Mouse (Mus musculus) hematopoietic stem cell, adult 5-6 weeks (primary cell): ENCODE data around the gene Hao1. TPM values are rescaled to one million over a fixed set of nuclear protein-coding genes. Genes with fewer than 3 reads are reported as not detected.
A peak's percentile ranks its signal among the peaks of the same experiment; 100 is the strongest.

Source experiments
- ATAC-seq, 2 experiments: fragments of 125-278 bp in 1 of 2; replicated peaks in 1 of 2; 2 replicates each; pipeline ENCODE4 v1.8.0; 2016 to 2017; ENCODE audit warnings: inconsistent platforms in 2 of 2, mild to moderate bottlenecking in 2 of 2, moderate number of reproducible peaks in 2 of 2, low read depth in 1 of 2, moderate TSS enrichment in 1 of 2; ENCODE audit not compliant: low FRiP score in 2 of 2, poor library complexity in 2 of 2, severe bottlenecking in 2 of 2, insufficient read depth in 1 of 2, low TSS enrichment in 1 of 2
- total RNA-seq: library from RNA; stranded (forward); fragments of 172-1452, 232-1000 nt; gene quantifications from 2 replicates; pipeline ENCODE4 v1.2.3, GENCODE M21; 2017

The Hao1 gene
- total RNA-seq, 1 experiment from 2014 or later: not detected

- no peak for ATAC-seq
Observed at GRCm38 (mm10) chr2:134486055-134486834, 67.9 kb downstream of the Hao1 start.

GRCm38 (mm10) chr2:134482683-134483082 lies 71.5 kb downstream of the Hao1 start:
- ATAC-seq: no peak; a peak in 1 of 4 replicates

- ATAC-seq: peak; percentile 87 to 94
Observed at GRCm38 (mm10) chr2:134481759-134482158, 72.4 kb downstream of the Hao1 start.

- no peak for ATAC-seq
Observed at GRCm38 (mm10) chr2:134481174-134481573, 73.0 kb downstream of the Hao1 start.

- ATAC-seq: no peak; a peak in 1 of 4 replicates
Observed at GRCm38 (mm10) chr2:134465132-134465531, 89.0 kb downstream of the Hao1 start.

GRCm38 (mm10) chr2:134462321-134462720 lies 91.8 kb downstream of the Hao1 start:
- ATAC-seq: no peak

- peak; percentile 27 to 29; a peak in 2 of 4 replicates for ATAC-seq
Observed at GRCm38 (mm10) chr2:134460831-134461230, 93.3 kb downstream of the Hao1 start.

GRCm38 (mm10) chr2:134456065-134456505 lies 98.1 kb downstream of the Hao1 start:
- ATAC-seq: no peak

GRCm38 (mm10) chr2:134452748-134453147 lies 101.4 kb downstream of the Hao1 start:
- no peak for ATAC-seq

GRCm38 (mm10) chr2:134450976-134451375 lies 103.2 kb downstream of the Hao1 start:
- ATAC-seq: no peak

Other genes with a start within 250 kb of the Hao1 start
- gene Tmx4, start 89.8 kb upstream of the Hao1 start, total RNA-seq: 65.2 and 82.1 TPM in 2 replicates
- gene Plcb1, start 231.7 kb upstream of the Hao1 start, total RNA-seq: 0.75 and 1.3 TPM in 2 replicates